Mouse (Mus musculus): ENCODE measurements at regions not wholly inside any gene's neighbourhood (a gene's known extent, or its start where the extent isn't known, plus 50 kb on each side); places are given as distances from the start of the nearest gene placed in this dataset.

DNA sequence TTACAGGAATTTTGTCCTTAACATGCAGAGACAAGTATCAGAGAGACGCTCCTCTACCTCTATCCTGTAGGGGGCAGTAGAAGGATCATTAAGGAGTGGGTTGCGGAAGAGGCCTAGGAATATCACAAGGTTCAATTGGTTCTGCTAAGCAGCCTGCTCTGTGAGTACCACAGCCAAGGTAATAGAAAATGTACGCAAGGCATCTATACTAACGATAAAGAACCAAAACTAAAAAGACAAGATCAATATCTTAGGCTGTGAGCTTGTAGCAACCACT, 469.1 kb downstream of the Plcl1 start:
- Histone ChIP-seq H3K27me3 (ENCODE audit: control insufficient read depth, insufficient read depth, low read length) (no peaks in the 10 kb centered on the region), H3K27ac (no peak overlapping the region), H3K36me3 (ENCODE audit: control insufficient read depth, insufficient read depth, low read length) (no peaks in the 10 kb centered on the region), H3K79me2 (replicated peaks; ENCODE audit: control insufficient read depth, insufficient read depth, low read length) (no peaks in the 10 kb centered on the region), H3K4me1 (ENCODE audit: control insufficient read depth, insufficient read depth, low read length) (no peaks in the 10 kb centered on the region), H3K9ac (ENCODE audit: low read depth, low read length) (no peak overlapping the region), H3K4me3 (no peak overlapping the region)
- intact Hi-C loops (cut with DNase I), result loop anchor here (1.0 to 5.0 kb wide), 3 partner anchors 36 to 471 kb away; no protein-coding TSS in a partner anchor
- TF ChIP-seq CTCF (IDR thresholded peaks at IDR 0.05) (peak; percentile 47), EP300 (IDR thresholded peaks at IDR 0.05; ENCODE audit: insufficient read depth, low read depth, low read length) (no peak), POLR2A (IDR thresholded peaks at IDR 0.05; ENCODE audit: insufficient read depth, low read depth, low read length) (no peak)
- WGBS, result 66% methylated on average over 4 of the region's 4 CpGs
- DNase-seq, result no peak

DNA sequence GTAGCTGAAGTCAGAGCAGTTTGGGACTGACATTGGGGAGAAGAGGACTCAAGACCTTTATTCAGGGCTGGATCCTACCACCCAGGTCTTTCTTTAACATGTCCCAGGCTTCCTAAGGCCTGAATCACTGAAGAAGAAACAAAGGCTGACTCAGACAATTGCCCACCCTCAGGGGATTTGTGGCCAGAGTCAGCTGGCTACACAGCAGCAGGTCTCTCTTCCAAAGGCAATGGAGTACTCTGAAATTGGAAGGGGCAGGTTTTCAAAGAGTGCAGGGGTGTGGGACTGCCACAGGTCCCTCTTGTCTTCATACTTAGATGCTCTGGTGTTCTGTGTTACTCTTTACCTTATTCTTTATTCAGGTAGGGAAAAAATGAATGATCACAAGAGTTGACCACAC, 478.9 kb downstream of the Plcl1 start:
- intact Hi-C loops (cut with DNase I), result no loop called here
- TF ChIP-seq POLR2A (IDR thresholded peaks at IDR 0.05; ENCODE audit: insufficient read depth, low read depth, low read length) (no peak), EP300 (IDR thresholded peaks at IDR 0.05; ENCODE audit: insufficient read depth, low read depth, low read length) (no peak), CTCF (IDR thresholded peaks at IDR 0.05) (no peak)

DNA sequence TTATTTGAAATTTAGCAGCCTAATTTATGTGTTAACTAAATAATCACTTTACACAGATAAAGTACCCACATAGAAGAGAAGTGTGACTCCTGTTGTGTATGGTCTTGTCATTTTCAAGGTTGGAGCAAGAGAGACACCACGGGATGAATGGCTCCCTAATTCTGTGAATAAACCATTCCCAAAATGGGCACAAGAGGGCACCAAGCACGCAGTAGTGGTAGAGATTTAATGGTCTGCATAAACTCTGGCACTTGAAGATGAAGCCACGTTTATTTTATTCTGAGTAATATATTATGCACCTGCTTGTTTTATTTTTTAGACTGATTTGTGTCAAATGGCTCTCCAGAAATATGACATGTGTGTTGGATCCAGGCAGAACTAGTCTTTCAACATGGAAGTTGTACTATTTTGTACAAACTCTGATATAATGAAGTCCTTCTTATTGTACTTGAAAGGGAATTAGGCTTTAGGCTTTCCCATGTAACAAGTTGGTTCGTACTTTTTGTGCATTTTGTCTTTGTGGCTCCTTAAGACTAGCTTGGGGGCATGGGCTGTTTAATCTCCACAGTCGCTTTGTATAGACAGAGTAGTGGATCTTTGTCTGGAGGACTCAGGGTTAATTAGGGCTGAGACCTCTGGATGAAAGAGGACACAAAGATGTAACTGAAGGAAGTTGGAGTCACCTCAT, 480.8 kb downstream of the Plcl1 start:
- H3K79me2 ChIP-seq (replicated peaks; ENCODE audit: control insufficient read depth, insufficient read depth, low read length), result no peaks in the 10 kb centered on the region
- no peak for DNase-seq
- intact Hi-C loops (cut with DNase I), result loop anchor here (5.0 kb wide), 2 partner anchors 1106 to 1381 kb away; no protein-coding TSS in a partner anchor
- TF ChIP-seq EP300 (IDR thresholded peaks at IDR 0.05; ENCODE audit: insufficient read depth, low read depth, low read length) (no peak), CTCF (IDR thresholded peaks at IDR 0.05) (peak; percentile 73)
- no peaks in the 10 kb centered on the region for H3K4me1 ChIP-seq (ENCODE audit: control insufficient read depth, insufficient read depth, low read length)
- H3K27me3 ChIP-seq (ENCODE audit: control insufficient read depth, insufficient read depth, low read length), result no peaks in the 10 kb centered on the region
- 31% methylated on average over 5 of the region's 5 CpGs for WGBS
- no peak overlapping the region for H3K4me3 ChIP-seq
- H3K27ac ChIP-seq, result no peak overlapping the region
- no peak overlapping the region for H3K9ac ChIP-seq (ENCODE audit: low read depth, low read length)
- no peaks in the 10 kb centered on the region for H3K36me3 ChIP-seq (ENCODE audit: control insufficient read depth, insufficient read depth, low read length)

More for the DNA sequence above, 478.9 kb downstream of the Plcl1 start:
- Histone ChIP-seq H3K4me1 (ENCODE audit: control insufficient read depth, insufficient read depth, low read length) (no peaks in the 10 kb centered on the region), H3K27me3 (ENCODE audit: control insufficient read depth, insufficient read depth, low read length) (no peaks in the 10 kb centered on the region), H3K4me3 (no peak overlapping the region), H3K9ac (ENCODE audit: low read depth, low read length) (no peak overlapping the region), H3K79me2 (replicated peaks; ENCODE audit: control insufficient read depth, insufficient read depth, low read length) (no peaks in the 10 kb centered on the region), H3K36me3 (ENCODE audit: control insufficient read depth, insufficient read depth, low read length) (no peaks in the 10 kb centered on the region), H3K27ac (no peak overlapping the region)
- DNase-seq, result no peak

DNA sequence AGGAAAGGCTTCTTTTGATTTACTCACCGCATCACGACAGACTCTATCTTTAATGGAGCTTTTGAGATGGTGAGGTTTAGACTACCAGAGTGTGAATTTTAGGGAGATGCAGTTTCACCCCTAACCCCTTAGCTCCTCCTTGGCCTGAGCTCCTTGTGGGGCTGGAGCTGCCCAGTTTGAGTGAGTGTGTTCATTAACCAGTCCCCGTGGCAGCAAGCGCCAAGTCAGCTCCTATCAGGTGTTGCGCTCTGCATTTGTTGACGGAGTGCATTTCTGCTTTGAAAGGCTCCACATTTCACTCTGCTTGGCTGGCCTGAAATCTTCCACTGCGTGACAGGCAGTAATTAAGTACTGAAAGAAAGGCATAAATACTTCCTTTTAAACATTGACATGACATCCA, 481.7 kb downstream of the Plcl1 start:
- Histone ChIP-seq H3K36me3 (ENCODE audit: control insufficient read depth, insufficient read depth, low read length) (no peaks in the 10 kb centered on the region), H3K4me1 (ENCODE audit: control insufficient read depth, insufficient read depth, low read length) (no peaks in the 10 kb centered on the region), H3K27me3 (ENCODE audit: control insufficient read depth, insufficient read depth, low read length) (no peaks in the 10 kb centered on the region), H3K79me2 (replicated peaks; ENCODE audit: control insufficient read depth, insufficient read depth, low read length) (no peaks in the 10 kb centered on the region), H3K9ac (ENCODE audit: low read depth, low read length) (no peak overlapping the region), H3K4me3 (no peak overlapping the region), H3K27ac (no peak overlapping the region)
- TF ChIP-seq EP300 (IDR thresholded peaks at IDR 0.05; ENCODE audit: insufficient read depth, low read depth, low read length) (no peak), CTCF (IDR thresholded peaks at IDR 0.05) (no peak), POLR2A (IDR thresholded peaks at IDR 0.05; ENCODE audit: insufficient read depth, low read depth, low read length) (no peak)
- 71% methylated on average over 7 of the region's 7 CpGs for WGBS
- DNase-seq, result no peak
- intact Hi-C loops (cut with DNase I), result loop anchor here (5.0 kb wide), 2 partner anchors 1105 to 1380 kb away; no protein-coding TSS in a partner anchor

DNA sequence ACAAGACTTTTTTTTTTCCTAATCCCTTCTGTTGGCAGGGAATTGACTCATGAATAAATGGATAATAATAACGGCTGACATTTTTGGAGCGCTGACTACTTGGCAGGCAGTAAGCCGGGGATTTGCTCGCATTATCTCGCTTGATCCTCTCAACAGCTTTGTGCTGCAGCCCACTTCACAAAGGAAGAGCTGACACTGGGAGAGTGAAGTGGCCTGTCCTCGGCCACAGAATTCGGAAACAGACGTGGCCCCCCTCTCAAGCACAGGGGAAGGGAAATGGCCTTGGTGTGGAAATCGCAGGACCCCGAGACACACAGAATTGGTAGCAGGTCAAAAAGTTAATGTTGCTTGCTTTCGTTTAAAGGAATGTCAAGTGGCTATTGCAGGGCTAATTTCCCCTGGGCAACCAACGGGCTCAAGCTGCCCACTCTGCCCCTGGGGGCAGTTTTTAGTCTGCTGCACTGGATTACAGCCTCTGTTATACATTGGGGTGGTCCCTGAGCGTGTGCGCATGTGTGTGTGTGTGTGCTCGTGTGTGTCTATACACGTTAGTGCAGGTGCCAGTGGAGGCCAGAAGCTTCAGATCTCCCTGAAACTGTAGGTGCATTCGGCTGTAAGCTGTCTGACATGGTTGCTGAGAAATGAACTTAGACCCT, 483.1 kb downstream of the Plcl1 start:
- no peak overlapping the region for H3K4me3 ChIP-seq
- H3K79me2 ChIP-seq (replicated peaks; ENCODE audit: control insufficient read depth, insufficient read depth, low read length), result no peaks in the 10 kb centered on the region
- no peak overlapping the region for H3K9ac ChIP-seq (ENCODE audit: low read depth, low read length)
- no peaks in the 10 kb centered on the region for H3K36me3 ChIP-seq (ENCODE audit: control insufficient read depth, insufficient read depth, low read length)
- no peaks in the 10 kb centered on the region for H3K4me1 ChIP-seq (ENCODE audit: control insufficient read depth, insufficient read depth, low read length)
- intact Hi-C loops (cut with DNase I), result loop anchor here (2.0 to 5.0 kb wide), 3 partner anchors 1103 to 1378 kb away; no protein-coding TSS in a partner anchor
- 49% methylated on average over 17 of the region's 17 CpGs for WGBS
- no peaks in the 10 kb centered on the region for H3K27me3 ChIP-seq (ENCODE audit: control insufficient read depth, insufficient read depth, low read length)
- TF ChIP-seq CTCF (IDR thresholded peaks at IDR 0.05) (no peak), EP300 (IDR thresholded peaks at IDR 0.05; ENCODE audit: insufficient read depth, low read depth, low read length) (no peak), POLR2A (IDR thresholded peaks at IDR 0.05; ENCODE audit: insufficient read depth, low read depth, low read length) (no peak)
- H3K27ac ChIP-seq, result no peak overlapping the region
- DNase-seq, result no peak

DNA sequence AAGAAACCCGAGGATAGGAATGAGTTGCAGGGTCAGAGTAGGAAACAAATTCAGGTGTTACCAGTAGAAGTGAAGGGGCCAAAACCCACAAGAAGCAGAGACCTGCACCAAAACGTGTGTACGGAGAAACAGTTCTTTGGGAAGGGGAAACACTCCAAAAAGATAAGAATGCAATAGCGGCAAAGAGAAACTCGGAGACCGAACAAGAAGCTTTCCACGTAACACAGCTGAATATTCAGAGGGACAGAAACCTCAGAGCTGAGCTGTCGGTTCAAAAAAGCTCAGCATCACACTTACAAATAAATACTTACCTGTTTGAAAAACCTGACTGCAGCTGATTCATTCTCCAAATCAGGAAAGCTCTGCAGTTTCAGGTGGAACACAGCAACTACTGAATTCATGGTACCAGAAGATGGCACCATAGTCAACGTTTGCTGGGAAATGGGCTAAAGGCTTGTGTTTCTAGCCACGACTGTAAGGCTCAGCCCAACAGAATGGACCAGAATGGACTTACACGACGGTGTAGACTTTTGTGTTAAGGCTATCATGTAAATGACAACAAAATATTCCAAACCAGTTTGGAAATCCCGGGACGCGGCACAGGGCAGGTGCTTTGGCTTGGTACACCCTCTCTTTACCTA, 484.9 kb downstream of the Plcl1 start:
- no peak for DNase-seq
- Histone ChIP-seq H3K27ac (no peak overlapping the region), H3K4me3 (no peak overlapping the region), H3K79me2 (replicated peaks; ENCODE audit: control insufficient read depth, insufficient read depth, low read length) (no peaks in the 10 kb centered on the region), H3K27me3 (ENCODE audit: control insufficient read depth, insufficient read depth, low read length) (no peaks in the 10 kb centered on the region), H3K9ac (ENCODE audit: low read depth, low read length) (no peak overlapping the region), H3K4me1 (ENCODE audit: control insufficient read depth, insufficient read depth, low read length) (no peaks in the 10 kb centered on the region), H3K36me3 (ENCODE audit: control insufficient read depth, insufficient read depth, low read length) (no peaks in the 10 kb centered on the region)
- intact Hi-C loops (cut with DNase I), result loop anchor here (5.0 kb wide), 2 partner anchors 1092 to 1502 kb away; no protein-coding TSS in a partner anchor
- TF ChIP-seq EP300 (IDR thresholded peaks at IDR 0.05; ENCODE audit: insufficient read depth, low read depth, low read length) (no peak), POLR2A (IDR thresholded peaks at IDR 0.05; ENCODE audit: insufficient read depth, low read depth, low read length) (no peak), CTCF (IDR thresholded peaks at IDR 0.05) (peak; percentile 49)
- 48% methylated on average over 15 of the region's 15 CpGs for WGBS
